Comparison of ENCODE assay signal across 9 mouse cellular contexts in genomic region chr11:70518923-70519322, GRCm38 (mm10). TPM values are rescaled to one million over a fixed set of nuclear protein-coding genes. Genes with fewer than 3 reads are reported as not detected.
DNase-seq lines count a peak whose midpoint lies in the region; ATAC-seq and TF ChIP-seq lines count a peak whose summit lies in the region.
"Had no signal": no experiment of that assay in that cellular context is flagged by ENCODE, and none has a peak within 500 bp of the region (broad histone marks: within the 10 kb centered on the region; RNA-seq: fewer than 3 reads in every experiment).

Gene Gltpd2 (plus strand): TSS chr11:70519196.

- ATAC-seq in heart, embryonic 11.5 days (replicated peaks; ENCODE audit: insufficient number of reproducible peaks, low FRiP score, low TSS enrichment): no peak
- ATAC-seq in hindbrain, embryonic 12.5 days (ENCODE audit: low FRiP score): no peak
- no peak for ATAC-seq in monocyte, adult 5-6 weeks (replicated peaks; ENCODE audit: insufficient number of reproducible peaks, low FRiP score, low TSS enrichment, poor library complexity, severe bottlenecking)

- no peaks in the 10 kb centered on the region for H3K36me3 ChIP-seq in heart, embryonic 11.5 days (ENCODE audit: control insufficient read depth, insufficient read depth, low read length)
- peaks cover 0 to 15% of the 10 kb centered on the region in 2 experiments; a peak in 2 of 4 replicates for H3K36me3 ChIP-seq in MEL (ENCODE audit: control insufficient read depth in 1 of 2, insufficient read depth in 2 of 2, low read length in 2 of 2)
- H3K36me3 ChIP-seq in hindbrain, embryonic 12.5 days: no peaks in the 10 kb centered on the region
- H3K36me3 ChIP-seq in midbrain, embryonic 10.5 days: no peaks in the 10 kb centered on the region

- intact Hi-C loops in heart, postnatal 25 days (cut with DNase I): loop anchor here (5.0 kb wide), 1 partner anchor 108 kb away; no protein-coding TSS in a partner anchor

- no peaks in the 10 kb centered on the region for H3K79me2 ChIP-seq in MEL (ENCODE audit: control insufficient read depth, insufficient read depth, low read length, poor library complexity)

- H3K4me2 ChIP-seq in heart, embryonic 11.5 days: peak within 1 kb of the TSS; percentile 76
- peak within 1 kb of the TSS; percentile 42 for H3K4me2 ChIP-seq in hindbrain, embryonic 12.5 days (replicated peaks)

- peaks cover 2% of the 10 kb centered on the region; the same call in 1 of the 2 replicates for H3K27me3 ChIP-seq in heart, embryonic 11.5 days (ENCODE audit: control insufficient read depth, insufficient read depth, low read length)
- no peaks in the 10 kb centered on the region for H3K27me3 ChIP-seq in MEL (ENCODE audit: control insufficient read depth in 1 of 2, insufficient read depth in 2 of 2, low read length in 2 of 2)
- H3K27me3 ChIP-seq in hindbrain, embryonic 12.5 days: peaks cover 5% of the 10 kb centered on the region; the same call in 1 of the 2 replicates
- peaks cover 25% of the 10 kb centered on the region for H3K27me3 ChIP-seq in midbrain, embryonic 10.5 days (ENCODE audit: low read depth, poor library complexity, severe bottlenecking)

- peak within 1 kb of the TSS; percentile 41 for H3K4me3 ChIP-seq in heart, embryonic 11.5 days (ENCODE audit: low read depth, low read length)
- no peak within 1 kb of the TSS for H3K4me3 ChIP-seq in MEL (ENCODE audit: control insufficient read depth in 1 of 2, insufficient read depth in 1 of 2, low read depth in 2 of 2, low read length in 2 of 2)
- peak within 1 kb of the TSS; percentile 25 for H3K4me3 ChIP-seq in hindbrain, embryonic 12.5 days
- peak within 1 kb of the TSS; percentile 50 for H3K4me3 ChIP-seq in midbrain, embryonic 10.5 days

- no peak for TF ChIP-seq RAD21 in MEL (IDR thresholded peaks at IDR 0.05; ENCODE audit: low read depth, low read length)

- TF ChIP-seq POLR2A in MEL (IDR thresholded peaks at IDR 0.05; ENCODE audit: control insufficient read depth in 1 of 2, insufficient read depth in 1 of 2, low read depth in 1 of 2, low read length in 2 of 2, poor library complexity in 1 of 2): no peak

- no peak for DNase-seq in heart, postnatal 25 days (ENCODE audit: low spot score)
- DNase-seq in MEL (ENCODE audit: low read depth, low spot score): no peak
- no peak for DNase-seq in midbrain, embryonic 10.5 days (ENCODE audit: low spot score)
- DNase-seq in thymus, postnatal 0 days (ENCODE audit: low spot score): no peak
- DNase-seq in spleen, postnatal 14 days (ENCODE audit: low spot score in 2 of 2): no peak
- DNase-seq: gastrocnemius, postnatal 10 days had no signal

- WGBS in heart, embryonic 11.5 days (ENCODE audit: insufficient replicate concordance): 80% methylated on average over 10 of the region's 10 CpGs
- WGBS in hindbrain, embryonic 12.5 days: 76% methylated on average over 10 of the region's 10 CpGs
- WGBS in midbrain, embryonic 10.5 days: 86% methylated on average over 10 of the region's 10 CpGs

- no peak for TF ChIP-seq CTCF in MEL (IDR thresholded peaks at IDR 0.05 in 2 of 3, conservative IDR thresholded peaks at IDR 0.05 in 1 of 3; ENCODE audit: control insufficient read depth in 1 of 3, insufficient read depth in 1 of 3, low read depth in 2 of 3, low read length in 3 of 3, poor library complexity in 1 of 3, severe bottlenecking in 1 of 3)

- H3K9me3 ChIP-seq in heart, embryonic 11.5 days (replicated peaks; ENCODE audit: control insufficient read depth, low read length): no peaks in the 10 kb centered on the region
- no peaks in the 10 kb centered on the region for H3K9me3 ChIP-seq in MEL (replicated peaks; ENCODE audit: insufficient read depth, low read length)
- no peaks in the 10 kb centered on the region for H3K9me3 ChIP-seq in hindbrain, embryonic 12.5 days (replicated peaks)
- no peaks in the 10 kb centered on the region for H3K9me3 ChIP-seq in midbrain, embryonic 10.5 days (replicated peaks)

- peaks cover 12% of the 10 kb centered on the region for H3K4me1 ChIP-seq in heart, embryonic 11.5 days (ENCODE audit: control insufficient read depth, insufficient read depth, low read length)
- H3K4me1 ChIP-seq in MEL (ENCODE audit: control insufficient read depth in 1 of 2, insufficient read depth in 2 of 2, low read length in 2 of 2): peaks cover 8 to 11% of the 10 kb centered on the region in 2 experiments
- H3K4me1 ChIP-seq in hindbrain, embryonic 12.5 days: peaks cover 6% of the 10 kb centered on the region; the same call in 1 of the 2 replicates
- peaks cover 13% of the 10 kb centered on the region for H3K4me1 ChIP-seq in midbrain, embryonic 10.5 days

- no peak for TF ChIP-seq EP300 in MEL (IDR thresholded peaks at IDR 0.05; ENCODE audit: low read depth in 1 of 2, low read length in 2 of 2)

- peak within 1 kb of the TSS; percentile 80 for H3K9ac ChIP-seq in heart, embryonic 11.5 days (ENCODE audit: low read depth, low read length)
- H3K9ac ChIP-seq in MEL (ENCODE audit: control insufficient read depth, low read depth, low read length, poor library complexity, severe bottlenecking): no peak within 1 kb of the TSS
- peak within 1 kb of the TSS; percentile 44; the same call in 1 of the 2 replicates for H3K9ac ChIP-seq in hindbrain, embryonic 12.5 days

- peak within 1 kb of the TSS; percentile 68 for H3K27ac ChIP-seq in heart, embryonic 11.5 days (ENCODE audit: low read depth, low read length)
- H3K27ac ChIP-seq in MEL (ENCODE audit: control insufficient read depth, low read depth, low read length): no peak within 1 kb of the TSS
- no peak within 1 kb of the TSS for H3K27ac ChIP-seq in hindbrain, embryonic 12.5 days
- peak within 1 kb of the TSS; percentile 85 for H3K27ac ChIP-seq in midbrain, embryonic 10.5 days (replicated peaks)

TF ChIP-seq in MEL, 35 proteins besides CTCF, POLR2A, EP300 and RAD21:
- TF ChIP-seq RCOR1 (IDR thresholded peaks at IDR 0.05; ENCODE audit: low read depth, low read length): 0 out of 2 replicates have a peak, but pooled peaks have one; percentile 33
- TF ChIP-seq POLR2AphosphoS5 (IDR thresholded peaks at IDR 0.05; ENCODE audit: borderline replicate concordance, low read depth, low read length): no peak

RNA-seq across cellular contexts. Expression of gene Gltpd2, which starts in this region (rescaled TPM):
- 0.84 TPM in 1 of 2 replicates, not detected in the other for polyA plus RNA-seq in heart, embryonic 11.5 days (2014; fragmentation: Nextera tagmentation; extraction: Ambion mirVana)
- total RNA-seq in heart, postnatal 25 days (2021): not detected
- not detected in 2 replicates for total RNA-seq in MEL (2012; rRNA removed)
- under 1 TPM in 1 of 2 experiments, not detected in 1; 0.06 TPM for polyA plus RNA-seq in MEL (2012; ENCODE audit: insufficient read depth in 1 of 2, insufficient read length in 2 of 2, low read depth in 1 of 2, low replicate concordance in 2 of 2, missing spikeins in 1 of 2)
- polyA plus RNA-seq in hindbrain, embryonic 12.5 days (2016; fragmentation: Nextera tagmentation; extraction: Ambion mirVana): 0.36 TPM in 1 of 2 replicates, not detected in the other
- polyA plus RNA-seq in midbrain, embryonic 10.5 days (2016; fragmentation: Nextera tagmentation; extraction: Ambion mirVana): 0.15 and 0.25 TPM in 2 replicates
- polyA plus RNA-seq in thymus, postnatal 0 days (2015; fragmentation: Nextera tagmentation; extraction: Ambion mirVana): 0.31 TPM in 1 of 2 replicates, not detected in the other
- not detected in 3 replicates for total RNA-seq in monocyte, adult 5-6 weeks (2017)
- total RNA-seq: gastrocnemius, postnatal 10 days had no signal

Comparison
In these comparisons a context has a peak if more than half of its experiments do, and no peak if none do; other contexts are left out.
1. H3K27ac ChIP-seq: peak in heart, embryonic 11.5 days (single experiment) and midbrain, embryonic 10.5 days (single experiment); none in MEL (single experiment) and hindbrain, embryonic 12.5 days (single experiment).
2. H3K4me3 ChIP-seq: peak in heart, embryonic 11.5 days (single experiment), hindbrain, embryonic 12.5 days (single experiment) and midbrain, embryonic 10.5 days (single experiment); none in MEL (0 of 2).